Mouse (Mus musculus) olfactory bulb, adult 2 months (tissue): ENCODE measurements at regions not wholly inside any gene's neighbourhood (a gene's known extent, or its start where the extent isn't known, plus 50 kb on each side); places are given as distances from the start of the nearest gene placed in this dataset.

ENCODE experiments used
- H3K27ac ChIP-seq: fragments of 200-500 bp; 2 replicates; pipeline ENCODE4 v1.5.1; 2012; ENCODE audit warnings: low read depth, low read length; ENCODE audit not compliant: insufficient read depth
- H3K4me1 ChIP-seq: fragments of 200-500 bp; 2 replicates; pipeline ENCODE4 v1.6.1; 2012; ENCODE audit warnings: low read length; ENCODE audit not compliant: control insufficient read depth, insufficient read depth
- H3K4me3 ChIP-seq: fragments of 200-500 bp; 2 replicates; pipeline ENCODE4 v1.5.1; 2012; ENCODE audit warnings: mild to moderate bottlenecking, low read depth, low read length, moderate library complexity; ENCODE audit not compliant: insufficient read depth
- CTCF ChIP-seq: fragments of 200-500 bp; IDR thresholded peaks from 2 replicates; pipeline ENCODE4 v1.5.1; 2012; ENCODE audit warnings: low read depth, mild to moderate bottlenecking, low read length, moderate library complexity; ENCODE audit not compliant: insufficient read depth
- POLR2A ChIP-seq: fragments of 200-500 bp; IDR thresholded peaks from 2 replicates; pipeline ENCODE4 v1.6.1; 2012; ENCODE audit warnings: mild to moderate bottlenecking, low read depth, low read length, moderate library complexity; ENCODE audit not compliant: insufficient read depth
- WGBS: fragments of 180-500 bp; shearing (Covaris S2); methylation state at CpG from one replicate; pipeline ENCODE4 v1.1.7; 2018; 5-methylcytosine and 5-hydroxymethylcytosine counted together

- TF ChIP-seq CTCF (no peak), POLR2A (no peak)
- H3K4me1 ChIP-seq = no peaks in the 10 kb centered on the region
Observed at GRCm38 (mm10) chr9:115517903-115518302, 207.7 kb upstream of the Stt3b start.

GRCm38 (mm10) chr9:115524161-115524560, 213.9 kb upstream of the Stt3b start:
- Histone ChIP-seq H3K4me1 (no peaks in the 10 kb centered on the region), H3K4me3 (no peak overlapping the region), H3K27ac (no peak overlapping the region)
- TF ChIP-seq CTCF (no peak), POLR2A (no peak)
- WGBS = 78% methylated on average over 3 of the region's 3 CpGs

More at GRCm38 (mm10) chr9:115517903-115518302, 207.7 kb upstream of the Stt3b start:
- Histone ChIP-seq H3K4me3 (no peak overlapping the region), H3K27ac (no peak overlapping the region)

GRCm38 (mm10) chr9:115524591-115524990, 214.4 kb upstream of the Stt3b start:
- no peak overlapping the region for H3K27ac ChIP-seq
- 64% methylated on average over 5 of the region's 5 CpGs for WGBS
- no peaks in the 10 kb centered on the region for H3K4me1 ChIP-seq
- no peak for TF ChIP-seq CTCF
- H3K4me3 ChIP-seq = no peak overlapping the region

- no peak for TF ChIP-seq POLR2A
- TF ChIP-seq CTCF = no peak
- Histone ChIP-seq H3K4me3 (no peak overlapping the region), H3K4me1 (no peaks in the 10 kb centered on the region; the same call in 1 of the 2 replicates), H3K27ac (no peak overlapping the region)
- 94% methylated on average over 4 of the region's 4 CpGs for WGBS
Observed at GRCm38 (mm10) chr9:115526322-115526721, 216.1 kb upstream of the Stt3b start.

- no peak overlapping the region for H3K27ac ChIP-seq
- 94% methylated on average over 6 of the region's 6 CpGs for WGBS
- no peak for TF ChIP-seq CTCF
- TF ChIP-seq POLR2A = no peak
- no peak overlapping the region for H3K4me3 ChIP-seq
- no peaks in the 10 kb centered on the region; the same call in 1 of the 2 replicates for H3K4me1 ChIP-seq
Observed at GRCm38 (mm10) chr9:115526981-115527380, 216.8 kb upstream of the Stt3b start.

DNA sequence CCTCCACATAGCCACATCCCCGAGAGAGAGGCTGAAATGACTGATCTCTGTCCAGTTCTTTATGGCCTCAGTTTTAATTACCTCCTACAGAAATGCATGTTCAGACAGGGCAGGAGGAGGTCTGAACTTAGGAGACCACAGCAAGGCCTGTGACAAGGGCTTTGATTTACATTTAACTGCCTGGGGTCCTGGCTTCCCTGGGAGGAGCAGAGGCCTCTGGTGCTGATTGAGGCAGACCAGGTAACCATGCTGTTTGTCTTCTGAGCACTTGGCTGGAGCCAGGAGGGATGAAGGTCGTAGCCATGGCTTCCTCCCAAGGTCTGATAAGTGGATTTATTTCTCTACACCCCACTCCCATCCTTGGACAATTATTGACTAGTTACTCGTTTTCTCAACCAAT, 224.0 kb upstream of the Stt3b start:
- 92% methylated on average over 3 of the region's 3 CpGs for WGBS
- no peak for TF ChIP-seq POLR2A
- TF ChIP-seq CTCF = no peak
- Histone ChIP-seq H3K27ac (no peak overlapping the region), H3K4me3 (no peak overlapping the region), H3K4me1 (no peaks in the 10 kb centered on the region; the same call in 1 of the 2 replicates)

GRCm38 (mm10) chr9:115543665-115544064, 233.4 kb upstream of the Stt3b start:
- H3K4me3 ChIP-seq = no peak overlapping the region
- H3K4me1 ChIP-seq = peaks cover 3% of the 10 kb centered on the region; the same call in 1 of the 2 replicates
- no peak overlapping the region for H3K27ac ChIP-seq
- TF ChIP-seq POLR2A (no peak), CTCF (no peak)
- 81% methylated on average over 9 of the region's 9 CpGs for WGBS

DNA sequence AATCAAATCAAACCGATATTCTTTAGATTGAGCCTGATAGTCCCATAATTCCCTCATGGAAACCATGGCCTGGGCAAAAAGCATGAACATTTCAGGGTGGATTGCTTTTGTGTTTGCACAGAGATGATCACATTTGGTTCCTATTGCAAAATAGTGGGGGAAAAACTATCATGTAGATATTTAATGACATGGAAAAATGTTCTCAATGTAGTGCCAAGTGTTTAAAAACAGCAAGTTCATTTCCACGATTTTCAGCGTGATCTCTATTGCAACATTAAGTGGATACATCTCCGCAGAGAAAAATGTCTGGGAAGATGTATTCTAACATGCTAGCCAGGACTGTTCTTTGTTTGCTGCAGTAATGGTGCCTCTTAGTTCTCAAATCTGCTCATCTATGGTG, 235.0 kb upstream of the Stt3b start:
- 91% methylated on average over 4 of the region's 4 CpGs for WGBS
- Histone ChIP-seq H3K4me1 (peaks cover 3% of the 10 kb centered on the region; the same call in 1 of the 2 replicates), H3K4me3 (no peak overlapping the region), H3K27ac (no peak overlapping the region)
- TF ChIP-seq CTCF (no peak), POLR2A (no peak)

GRCm38 (mm10) chr9:115545792-115546191, 235.6 kb upstream of the Stt3b start:
- H3K27ac ChIP-seq = no peak overlapping the region
- TF ChIP-seq CTCF = no peak
- no peak for TF ChIP-seq POLR2A

GRCm38 (mm10) chr9:115547625-115548325, 237.6 kb upstream of the Stt3b start:
- WGBS = 50% methylated on average over 8 of the region's 8 CpGs
- H3K4me3 ChIP-seq = no peak overlapping the region
- no peak for TF ChIP-seq POLR2A
- TF ChIP-seq CTCF = no peak
- peaks cover 3% of the 10 kb centered on the region; the same call in 1 of the 2 replicates for H3K4me1 ChIP-seq
- H3K27ac ChIP-seq = no peak overlapping the region

More at GRCm38 (mm10) chr9:115545792-115546191, 235.6 kb upstream of the Stt3b start:
- Histone ChIP-seq H3K4me1 (peaks cover 3% of the 10 kb centered on the region; the same call in 1 of the 2 replicates), H3K4me3 (no peak overlapping the region)
- 95% methylated on average over 2 of the region's 2 CpGs for WGBS
